Mouse (Mus musculus): ENCODE measurements around the gene Ttc21a.

DNA sequence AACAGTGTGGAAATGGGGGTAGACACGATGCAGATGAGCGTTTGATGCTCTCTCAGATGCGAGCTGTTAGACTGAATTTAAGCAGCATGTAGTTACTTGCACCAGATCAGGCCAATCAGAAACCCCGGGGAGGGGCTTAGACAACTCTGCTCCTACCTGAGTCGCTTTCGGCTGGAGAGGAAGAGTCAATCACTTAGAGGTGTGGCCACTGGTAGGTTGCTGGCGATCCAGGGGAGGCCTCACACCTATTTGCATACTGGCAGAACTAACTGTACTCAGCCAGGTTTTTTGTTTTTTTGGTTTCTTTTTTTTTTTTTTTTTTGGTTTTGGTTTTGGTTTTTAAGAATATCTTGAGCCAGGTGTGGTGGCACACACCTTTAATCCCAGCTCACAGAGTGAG lies 50.9 kb downstream of the Ttc21a start:
- TF ChIP-seq CTCF (IDR thresholded peaks at IDR 0.05; ENCODE audit: borderline replicate concordance, insufficient read depth, low read length), result no peak
- TF ChIP-seq POLR2A (IDR thresholded peaks at IDR 0.05; ENCODE audit: low read depth, low read length), result no peak

All from embryonic fibroblast, embryonic 13.5 days (primary cell).